Mouse (Mus musculus) left cerebral cortex, postnatal 10 days (tissue): ENCODE measurements at regions not wholly inside any gene's neighbourhood (a gene's known extent, or its start where the extent isn't known, plus 50 kb on each side); places are given as distances from the start of the nearest gene placed in this dataset.

ENCODE experiments used
- DNase-seq, 2 experiments: peaks; one replicate each; pipeline ENCODE4 v3.0.0; 2021 to 2022; ENCODE audit warnings: low spot score in 2 of 2, mixed read lengths in 1 of 2; ENCODE audit errors: extremely low spot score in 1 of 2
- intact Hi-C: fragments of 180-260 bp; cut with DNase I; formaldehyde crosslinking; loops from one replicate; pipeline ENCODE4 v1.15.1; 2025

DNA sequence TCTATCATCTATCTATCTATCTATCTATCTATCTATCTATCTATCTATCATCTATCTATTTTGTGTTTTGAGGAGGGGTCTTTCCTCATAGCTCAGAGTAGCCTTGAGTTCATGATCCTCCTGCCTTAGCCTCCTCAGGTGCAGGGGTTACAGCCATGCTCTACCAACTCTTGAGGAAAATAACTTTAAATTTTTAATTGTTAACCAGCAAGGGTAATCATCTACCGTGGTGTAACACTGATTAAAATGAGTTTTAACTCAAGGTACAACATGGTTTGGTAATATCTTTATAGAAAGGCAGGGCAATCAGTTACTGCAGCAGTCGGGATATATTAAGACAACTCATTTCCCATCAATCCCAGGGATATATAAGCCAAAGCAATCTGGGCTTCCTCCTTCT, 401.6 kb upstream of the Fbxo33 start:
- intact Hi-C loops: no loop called here
- no peak for DNase-seq

DNA sequence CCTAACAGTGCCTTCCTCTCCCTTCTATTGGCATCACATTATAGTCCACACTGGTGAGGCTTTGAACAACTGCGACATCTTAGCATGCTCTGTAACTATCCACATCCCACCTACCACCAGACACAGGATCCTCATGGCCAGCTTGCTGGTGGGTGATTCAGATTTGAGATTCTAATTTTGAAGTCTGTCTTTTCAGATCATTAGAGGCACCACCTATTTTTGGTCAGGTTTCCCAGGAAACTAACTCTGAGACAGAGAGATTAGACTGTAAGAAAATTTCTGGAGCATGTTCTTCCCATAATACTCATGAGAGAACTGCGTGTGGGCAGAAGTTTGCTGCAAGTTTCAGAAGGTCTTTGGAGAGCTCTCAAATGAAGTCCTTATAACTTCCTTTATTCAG, 400.8 kb upstream of the Fbxo33 start:
- DNase-seq: peak in 1 of 2 experiments; percentile 62
- intact Hi-C loops: no loop called here

DNA sequence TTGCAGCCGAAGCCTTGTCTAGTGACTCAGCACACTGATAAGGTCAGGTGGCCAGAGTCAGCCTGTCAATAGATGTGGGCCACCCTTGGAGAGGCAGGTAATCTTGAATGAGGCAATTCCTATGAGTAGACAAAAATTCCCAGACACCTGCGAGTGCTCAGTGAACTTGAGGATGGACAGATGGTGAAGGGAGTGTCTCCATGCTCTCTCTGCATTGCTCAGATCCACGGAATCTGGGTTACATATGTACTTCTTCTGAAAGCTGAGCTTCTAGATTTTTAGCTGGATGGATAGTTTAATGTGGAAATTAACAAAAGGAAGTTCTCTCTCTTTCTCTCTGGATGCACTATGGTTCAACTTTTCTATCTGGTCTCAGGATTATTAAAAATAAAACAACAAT, 396.6 kb upstream of the Fbxo33 start:
- intact Hi-C loops: no loop called here
- no peak for DNase-seq

DNA sequence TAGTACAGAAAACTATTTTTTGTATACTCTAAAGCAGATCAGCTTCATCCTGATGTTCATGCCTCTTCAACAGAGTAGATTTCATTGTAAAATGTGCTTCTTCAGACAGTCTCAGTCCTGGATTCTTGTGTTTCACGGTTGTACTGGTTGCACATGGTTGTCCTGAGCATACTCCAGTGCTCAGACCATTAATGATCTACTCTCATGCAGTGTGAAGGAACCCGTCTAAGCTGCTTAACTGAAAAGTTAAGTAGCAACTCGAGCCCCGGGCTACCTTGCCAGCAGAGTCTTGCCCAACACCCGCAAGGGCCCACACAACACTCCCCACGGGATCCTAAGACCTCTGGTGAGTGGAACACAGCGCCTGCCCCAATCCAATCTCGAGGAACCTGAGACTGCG, 380.3 kb upstream of the Fbxo33 start:
- intact Hi-C loops: no loop called here

DNA sequence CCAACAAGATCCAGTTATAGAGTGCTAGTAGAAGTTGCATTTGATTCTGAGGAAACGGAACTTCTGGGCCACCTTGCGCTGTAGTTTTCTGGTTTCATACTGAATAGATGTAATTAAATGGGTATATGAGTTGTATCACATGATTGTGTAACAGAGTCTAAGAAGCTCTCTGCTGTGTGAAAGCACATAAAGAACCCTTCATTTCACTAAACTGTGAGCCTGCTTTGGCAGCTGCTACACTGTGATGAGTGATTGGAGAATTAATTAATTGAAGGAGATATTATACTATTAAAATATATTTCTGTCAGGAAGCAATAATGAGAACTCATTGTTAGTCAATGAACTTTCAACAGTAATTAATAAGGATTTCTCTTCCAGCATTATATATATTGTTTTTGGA, 369.8 kb upstream of the Fbxo33 start:
- no peak for DNase-seq
- intact Hi-C loops: no loop called here

More for the DNA sequence above, 380.3 kb upstream of the Fbxo33 start:
- no peak for DNase-seq

DNA sequence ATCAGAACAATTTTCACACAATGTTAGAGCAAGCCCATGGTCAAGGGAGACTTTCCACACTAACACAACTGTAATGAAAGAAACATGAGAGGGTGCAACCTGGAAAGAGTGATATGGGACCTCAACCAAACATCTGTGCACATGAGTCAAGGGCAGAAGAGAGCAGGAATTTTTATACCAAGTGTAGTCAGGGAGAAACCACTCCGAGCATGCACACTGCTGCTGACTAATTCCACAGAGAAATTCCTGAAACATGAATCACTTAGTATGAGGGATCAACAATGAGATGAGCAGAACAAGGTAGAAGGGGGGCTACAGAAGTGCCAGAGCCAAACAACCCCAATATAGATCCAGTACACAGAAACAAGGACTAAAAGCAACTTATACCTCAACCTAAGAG, 363.1 kb upstream of the Fbxo33 start:
- no peak for DNase-seq
- intact Hi-C loops: no loop called here

DNA sequence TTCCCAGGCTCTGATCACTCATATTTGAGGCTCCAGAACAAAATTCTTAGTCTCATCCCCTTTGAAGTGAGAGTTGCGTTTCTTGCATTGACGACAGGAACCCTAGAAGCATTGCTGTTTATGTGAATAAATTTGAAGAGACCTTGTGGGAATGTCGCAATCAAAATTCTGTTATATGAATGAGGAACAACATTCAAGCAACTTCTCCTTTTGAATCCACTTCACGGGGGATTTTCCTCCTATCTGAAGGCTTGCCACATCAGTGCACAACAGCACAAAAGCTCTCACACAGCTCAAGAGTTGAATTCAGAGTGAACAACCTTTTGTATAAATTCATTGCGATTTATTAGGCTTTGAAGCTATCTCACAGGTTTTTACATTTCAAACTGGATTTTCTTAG, 360.2 kb upstream of the Fbxo33 start:
- DNase-seq: no peak
- intact Hi-C loops: no loop called here

DNA sequence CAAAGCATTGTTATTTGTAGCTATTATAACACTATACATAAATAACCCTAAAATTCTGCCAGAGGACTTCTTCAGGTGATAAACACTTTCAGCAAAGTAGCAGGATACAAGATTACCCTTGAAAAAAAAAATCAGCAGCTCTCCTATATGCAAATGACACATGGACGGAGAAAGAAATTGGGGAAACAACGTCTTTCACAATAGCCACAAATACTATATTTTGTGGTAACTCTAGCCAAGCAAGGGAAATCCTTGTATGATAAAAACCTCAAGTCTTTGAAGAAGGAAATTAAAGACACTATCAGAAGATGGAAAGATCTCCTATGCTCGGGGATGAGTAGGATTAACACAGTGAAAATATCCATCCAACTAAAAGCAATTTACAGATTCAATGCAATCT, 344.4 kb upstream of the Fbxo33 start:
- no peak for DNase-seq
- intact Hi-C loops: no loop called here

DNA sequence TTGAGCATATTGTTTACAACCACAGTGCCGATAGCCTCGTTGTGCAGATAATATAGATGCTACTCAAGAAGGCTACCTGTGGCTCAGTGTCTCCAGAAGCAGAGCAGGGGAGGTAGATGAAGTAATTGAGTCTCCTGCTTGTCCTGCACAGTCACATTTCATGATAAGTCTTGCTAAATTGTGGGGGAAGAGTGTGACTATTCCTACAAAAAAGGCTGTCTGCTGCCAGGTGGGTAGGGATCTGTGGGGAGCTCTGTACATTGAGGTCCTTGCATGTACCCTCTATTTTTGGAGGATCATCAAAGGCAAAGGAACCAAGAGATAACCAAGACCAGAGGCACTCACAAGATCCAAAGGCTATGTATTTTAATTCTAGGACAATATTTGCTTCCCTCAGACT, 320.3 kb upstream of the Fbxo33 start:
- no peak for DNase-seq
- intact Hi-C loops: no loop called here

DNA sequence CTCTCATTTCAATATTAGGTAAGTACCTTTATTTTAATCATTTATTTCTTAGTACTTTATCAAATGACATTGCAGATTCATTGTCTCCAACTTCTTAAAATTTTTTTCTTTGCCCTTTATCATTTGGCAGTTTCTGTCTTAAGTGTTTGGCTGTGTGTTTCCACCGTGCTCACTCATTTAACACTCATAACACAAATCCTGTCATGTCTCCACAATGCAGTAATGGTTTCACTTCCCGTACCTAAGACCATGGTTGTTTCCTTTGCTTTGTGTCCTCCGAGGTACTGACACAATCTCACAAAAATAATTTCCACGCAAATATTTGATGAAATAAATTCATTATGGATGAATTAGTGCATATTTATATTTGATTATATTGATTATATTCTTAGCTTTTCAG, 311.0 kb upstream of the Fbxo33 start:
- intact Hi-C loops: no loop called here

DNA sequence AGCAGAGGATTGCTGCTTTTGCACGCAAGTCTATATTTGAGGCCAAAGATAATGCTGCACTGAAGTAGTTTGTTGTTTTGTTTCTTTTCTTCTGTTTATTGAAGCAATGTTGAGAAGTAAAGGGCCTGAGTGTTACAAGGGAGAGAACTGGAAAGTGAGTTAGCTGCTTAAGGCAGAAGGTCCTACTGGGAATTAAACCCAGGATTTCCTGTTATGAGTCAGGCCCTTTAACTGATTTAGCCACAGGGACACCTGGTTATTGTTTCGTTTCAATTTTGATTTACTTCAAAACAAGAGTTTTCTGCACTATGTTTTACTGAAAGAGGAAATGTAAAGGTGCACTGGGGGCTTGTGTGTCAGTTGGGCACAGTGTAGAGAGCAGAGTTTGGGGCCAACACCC, 303.8 kb upstream of the Fbxo33 start:
- intact Hi-C loops: no loop called here
- no peak for DNase-seq

More for the DNA sequence above, 311.0 kb upstream of the Fbxo33 start:
- no peak for DNase-seq

DNA sequence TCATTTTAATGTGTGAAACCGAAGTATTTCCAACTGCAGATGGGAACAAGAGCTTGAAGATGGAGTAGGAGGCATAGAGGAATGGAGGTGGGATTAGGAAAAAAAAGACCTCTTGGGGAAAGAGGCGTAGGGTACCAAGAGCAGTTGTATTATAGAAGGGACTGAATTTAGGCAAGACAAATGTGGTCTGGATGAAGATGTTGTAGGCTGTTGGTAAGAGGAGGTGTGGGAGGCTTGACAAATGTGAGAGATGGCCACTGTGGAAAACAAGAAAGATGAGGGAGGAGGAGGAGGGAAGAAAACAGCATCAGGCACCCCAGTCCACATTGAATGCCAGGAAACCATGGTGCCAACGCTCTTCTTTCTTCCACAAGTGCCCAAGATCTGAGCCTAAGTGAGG, 302.4 kb upstream of the Fbxo33 start:
- no peak for DNase-seq
- intact Hi-C loops: no loop called here

DNA sequence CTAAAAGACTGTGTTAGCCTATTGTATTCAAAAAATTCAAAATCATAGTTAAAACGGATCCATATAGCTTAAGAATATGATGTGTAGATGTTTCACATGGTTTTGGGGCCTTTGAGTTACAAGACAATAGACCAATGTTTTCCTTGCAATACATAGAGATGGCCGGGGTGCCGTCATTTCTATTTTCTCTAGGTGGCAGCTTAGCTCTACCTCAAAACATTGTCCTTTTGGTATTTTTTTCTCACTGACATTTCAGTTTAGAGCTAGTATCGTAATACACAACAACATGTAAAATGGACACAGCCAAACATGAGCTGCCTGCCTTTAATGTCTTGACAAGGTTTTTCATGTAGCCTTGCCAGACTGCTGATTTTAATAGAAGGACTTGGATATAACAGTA, 290.3 kb upstream of the Fbxo33 start:
- DNase-seq: peak in 1 of 2 experiments; percentile 23
- intact Hi-C loops: no loop called here

DNA sequence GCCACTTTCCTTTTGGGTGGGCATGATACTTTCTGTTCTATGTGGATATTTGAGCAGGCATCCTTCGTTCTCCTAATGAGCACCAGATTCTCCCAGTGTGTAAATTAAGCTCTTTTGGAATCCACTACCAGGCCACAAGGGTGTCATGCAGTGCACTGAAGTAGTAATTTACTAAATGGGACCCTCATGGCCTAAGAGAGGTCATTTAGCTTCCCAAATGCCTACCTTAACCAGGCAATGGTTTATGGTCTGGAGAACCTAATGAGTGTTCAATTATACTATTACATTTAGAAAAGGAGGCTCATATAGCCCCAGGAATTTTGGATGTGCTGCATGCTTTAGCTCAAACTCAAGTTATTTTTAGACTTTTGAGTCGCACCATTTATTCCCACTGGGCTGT, 289.6 kb upstream of the Fbxo33 start:
- DNase-seq: no peak
- intact Hi-C loops: no loop called here

DNA sequence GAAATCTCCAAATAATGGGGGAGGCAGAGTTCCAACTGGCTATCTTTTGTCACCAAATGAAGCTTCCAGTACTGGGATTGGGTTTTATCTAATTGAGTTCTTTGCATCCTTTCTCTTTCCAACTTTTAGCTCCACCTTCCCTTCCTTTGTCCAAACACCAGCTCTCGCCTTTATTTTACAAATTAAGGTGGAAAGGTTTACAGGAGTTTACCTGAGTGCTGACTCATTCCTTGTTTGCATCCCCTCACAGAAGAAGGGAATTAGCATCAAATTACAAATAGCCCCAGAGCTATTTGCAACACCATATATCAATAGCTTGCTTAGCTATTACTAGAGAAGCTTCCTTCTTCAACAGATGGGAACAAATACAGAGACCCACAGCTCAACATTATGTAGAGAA, 287.9 kb upstream of the Fbxo33 start:
- intact Hi-C loops: no loop called here

DNA sequence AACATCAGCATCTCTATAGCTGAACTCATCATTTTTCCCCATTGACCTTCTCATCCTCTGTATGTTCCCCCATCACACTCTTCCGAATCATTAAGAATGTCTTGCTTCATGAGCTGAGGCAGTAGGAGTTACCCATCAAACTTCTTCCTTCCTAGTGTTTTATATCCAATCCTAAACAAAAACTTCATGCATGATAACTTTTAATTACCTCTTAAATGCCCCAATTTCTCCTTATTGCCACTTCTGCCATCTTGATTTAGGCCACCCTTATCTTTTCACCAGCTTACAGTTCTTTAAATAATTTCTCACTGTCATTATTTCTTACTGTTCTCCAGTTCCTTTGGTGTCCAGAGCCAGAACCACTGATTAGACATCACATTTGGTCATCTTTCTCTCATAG, 277.9 kb upstream of the Fbxo33 start:
- no peak for DNase-seq

More for the DNA sequence above, 287.9 kb upstream of the Fbxo33 start:
- DNase-seq: no peak

DNA sequence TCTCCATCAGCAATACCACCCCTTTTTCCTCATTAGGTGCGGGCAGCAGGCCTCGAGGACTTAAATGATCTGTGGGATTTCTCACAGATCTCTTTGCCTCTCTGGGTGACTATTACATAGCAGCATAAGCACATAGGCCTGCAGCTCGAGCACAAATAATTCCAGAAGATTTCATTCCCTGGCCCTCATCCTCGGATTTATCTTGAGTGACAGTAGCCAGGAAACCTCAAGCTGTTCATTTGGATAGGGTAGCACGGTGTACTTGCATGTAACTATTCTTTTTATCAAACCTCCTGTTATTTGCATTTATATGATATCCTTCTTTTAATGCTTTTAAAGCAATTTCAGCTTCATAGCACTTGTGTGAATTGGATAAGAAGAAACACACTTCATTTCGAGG, 268.5 kb upstream of the Fbxo33 start:
- DNase-seq: no peak
- intact Hi-C loops: no loop called here

More for the DNA sequence above, 277.9 kb upstream of the Fbxo33 start:
- intact Hi-C loops: no loop called here

DNA sequence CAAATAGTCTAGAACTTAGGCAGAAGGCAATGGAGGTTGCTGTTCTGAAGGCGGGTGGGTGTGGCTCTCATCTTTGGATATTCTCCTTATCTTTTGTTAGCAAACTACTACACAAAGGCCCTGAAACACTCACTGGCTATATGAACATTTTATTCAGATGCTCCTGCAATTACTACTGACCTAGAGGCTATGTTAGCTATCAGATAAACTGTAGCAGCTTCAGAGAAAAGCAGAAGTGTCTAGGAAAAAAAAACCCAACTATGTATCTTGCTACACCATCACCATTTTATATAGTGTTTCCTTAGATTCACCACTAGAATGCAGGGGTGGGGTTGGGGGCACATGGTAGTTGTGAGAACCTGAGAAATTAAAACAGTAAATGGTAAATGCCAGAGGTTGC, 268.0 kb upstream of the Fbxo33 start:
- intact Hi-C loops: no loop called here

DNA sequence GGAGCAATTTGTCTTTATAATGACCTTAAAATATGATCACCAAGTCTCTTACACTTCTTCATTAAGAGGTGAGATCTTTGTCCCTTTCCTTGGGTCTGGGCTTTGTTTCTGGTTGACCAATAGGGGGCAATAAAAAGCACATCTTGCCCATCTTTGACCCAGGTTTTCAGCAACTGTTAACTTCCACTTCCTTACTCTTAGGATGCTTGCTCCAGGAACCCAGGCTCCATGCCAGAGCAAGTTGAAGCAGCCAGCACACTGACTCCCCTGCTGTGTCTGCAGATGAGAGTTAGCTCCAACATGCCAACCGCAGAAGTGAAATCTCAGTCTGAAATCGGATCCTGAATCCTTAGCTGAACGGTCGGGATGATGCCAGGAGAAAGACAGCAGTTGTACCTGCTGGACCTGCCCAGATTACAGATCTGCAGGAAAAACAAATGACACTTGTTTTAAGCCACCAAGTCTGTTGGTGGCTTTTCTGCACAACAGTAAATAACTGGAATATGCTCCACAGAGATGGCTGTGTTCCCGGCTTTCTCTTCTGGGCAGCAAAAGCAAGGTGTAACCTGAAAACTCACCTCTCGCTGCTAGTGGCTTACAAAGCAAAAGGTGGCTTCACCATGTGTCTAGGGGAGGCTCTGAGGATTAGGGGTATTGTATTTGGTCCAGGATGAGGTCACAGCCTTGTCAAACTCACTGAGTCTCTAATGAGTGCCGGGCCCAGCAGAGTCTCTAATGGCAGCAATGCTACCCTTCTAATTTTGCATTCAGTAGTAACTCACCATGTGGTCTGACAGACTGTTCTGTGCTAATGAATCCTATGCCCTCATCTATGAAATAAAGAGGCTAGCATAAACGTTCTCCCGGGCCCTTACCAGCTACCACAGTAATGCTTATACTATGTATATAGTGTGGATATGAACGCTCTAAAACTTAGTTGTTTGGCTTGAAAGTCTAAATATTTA, 241.8 kb upstream of the Fbxo33 start:
- intact Hi-C loops: no loop called here
- peak in 1 of 2 experiments; percentile 25 for DNase-seq

More for the DNA sequence above, 268.0 kb upstream of the Fbxo33 start:
- no peak for DNase-seq

DNA sequence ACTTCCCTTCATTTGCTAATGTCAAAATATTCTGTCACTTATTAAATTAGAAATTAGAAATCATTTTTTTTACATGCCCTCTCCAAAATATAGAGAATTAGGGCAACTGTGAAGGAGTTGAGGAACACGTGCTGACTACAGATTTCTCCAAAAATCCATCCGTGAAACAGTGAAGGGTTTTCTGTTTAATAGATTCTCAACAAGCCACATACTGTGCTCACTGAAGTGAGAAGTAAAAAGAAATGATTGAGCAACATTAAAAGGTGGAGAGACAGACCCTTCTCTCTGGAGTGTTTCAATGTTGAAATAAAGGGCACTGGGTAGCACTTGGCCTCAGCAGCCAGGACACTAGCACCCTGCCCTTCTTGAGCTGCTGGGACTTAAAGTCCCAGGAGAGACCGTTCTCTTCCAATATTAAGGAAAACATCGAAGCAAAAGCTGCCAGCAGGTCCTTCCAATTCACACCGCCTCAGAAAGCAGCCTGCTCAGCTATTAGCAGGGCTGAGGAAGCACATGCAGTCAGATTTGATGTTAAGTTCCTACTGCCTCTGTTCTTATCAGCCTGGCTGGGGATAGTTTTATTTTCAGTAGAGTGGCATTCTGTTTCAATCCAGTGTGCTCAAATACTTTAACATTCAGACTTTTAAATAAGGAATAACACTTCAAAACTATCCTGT, 236.8 kb upstream of the Fbxo33 start:
- intact Hi-C loops: no loop called here
- DNase-seq: no peak
